Mouse (Mus musculus) midbrain, embryonic 13.5 days (tissue): ENCODE results near the gene Cdc6. TPM values are rescaled to one million over a fixed set of nuclear protein-coding genes. Genes with fewer than 3 reads are reported as not detected.

Experiments used
- ATAC-seq: fragments of 200-750 bp; cut with Nextera tagmentation; 2 replicates; pipeline ENCODE4 v1.8.0; 2017; ENCODE audit warnings: mild to moderate bottlenecking, moderate TSS enrichment, moderate library complexity
- H3K27ac ChIP-seq: fragments of 300-500 bp; sonication (generic); 2 replicates; pipeline ENCODE4 v1.5.1; 2015; ENCODE audit warnings: inconsistent platforms, mild to moderate bottlenecking, moderate library complexity
- H3K27me3 ChIP-seq: fragments of 300-500 bp; sonication (generic); 2 replicates; pipeline ENCODE4 v1.6.1; 2015; ENCODE audit warnings: mild to moderate bottlenecking, inconsistent platforms
- H3K36me3 ChIP-seq: fragments of 300-500 bp; sonication (generic); 2 replicates; pipeline ENCODE4 v1.6.1; 2015; ENCODE audit warnings: mild to moderate bottlenecking, inconsistent platforms
- H3K4me1 ChIP-seq: fragments of 300-500 bp; sonication (generic); replicated peaks from 2 replicates; pipeline ENCODE4 v1.6.1; 2015; ENCODE audit warnings: inconsistent platforms
- H3K4me2 ChIP-seq: fragments of 300-500 bp; sonication (generic); replicated peaks from 2 replicates; pipeline ENCODE4 v1.6.1; 2015; ENCODE audit warnings: moderate library complexity, mild to moderate bottlenecking, inconsistent platforms
- H3K4me3 ChIP-seq: fragments of 300-500 bp; sonication (generic); replicated peaks from 2 replicates; pipeline ENCODE4 v1.5.1; 2015; ENCODE audit warnings: mild to moderate bottlenecking, inconsistent platforms
- H3K9ac ChIP-seq: fragments of 300-500 bp; sonication (generic); replicated peaks from 2 replicates; pipeline ENCODE4 v1.6.1; 2015; ENCODE audit warnings: mild to moderate bottlenecking, inconsistent platforms
- H3K9me3 ChIP-seq: fragments of 300-500 bp; sonication (generic); 2 replicates; pipeline ENCODE4 v1.6.1; 2016; ENCODE audit warnings: mild to moderate bottlenecking, inconsistent platforms
- WGBS: fragments of 180-500 bp; shearing (Covaris S2); methylation state at CpG from one replicate; pipeline ENCODE4 v1.1.7; 2015; 5-methylcytosine and 5-hydroxymethylcytosine counted together
- polyA plus RNA-seq: library from polyadenylated mRNA; unstranded; fragments of >200 nt; fragmentation: Nextera tagmentation; extraction: Ambion mirVana; gene quantifications from 2 replicates; pipeline ENCODE4 v1.2.1, GENCODE M21; 2015

The Cdc6 gene
- polyA plus RNA-seq, 1 experiment from 2014 or later: 11.3 TPM

DNA sequence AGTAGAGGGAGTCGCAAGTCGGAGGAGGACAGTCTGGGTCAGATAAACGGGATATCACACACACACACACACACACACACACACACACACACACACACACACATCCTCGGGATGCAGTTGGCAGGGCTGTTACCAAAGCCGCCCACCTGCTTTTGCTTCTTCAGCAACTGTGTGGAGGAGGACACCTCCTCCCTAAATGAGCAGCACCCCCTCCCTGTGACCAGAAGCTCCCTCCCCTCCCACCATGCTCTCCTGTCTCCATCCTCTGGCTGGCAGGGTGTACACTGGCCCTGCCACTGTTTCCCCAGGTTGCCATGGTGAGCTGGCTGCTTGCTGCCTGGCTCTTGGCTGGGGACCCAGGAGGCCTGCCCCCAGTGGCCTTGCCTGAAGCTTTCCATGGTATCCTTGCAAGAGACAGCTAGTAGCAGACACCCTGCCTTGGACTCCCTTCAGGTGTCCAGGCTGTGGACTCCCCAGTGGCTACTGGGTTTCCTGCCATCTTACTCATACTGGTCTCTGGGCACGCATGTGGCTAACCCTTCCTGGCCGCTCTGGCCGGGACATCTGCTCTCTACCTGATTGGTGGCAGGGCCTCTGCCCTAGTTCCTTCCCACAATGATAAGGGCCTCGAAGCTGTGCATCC, 59.0 kb downstream of the Cdc6 start:
- H3K27me3 ChIP-seq: peaks cover 13% of the 10 kb centered on the region
- peak overlapping the region; percentile 43 for H3K9ac ChIP-seq
- 0 out of 2 replicates have a peak overlapping the region, but pooled peaks have one; percentile 25 for H3K4me2 ChIP-seq
- no peaks in the 10 kb centered on the region for H3K9me3 ChIP-seq
- WGBS: 34% methylated on average over 9 of the region's 9 CpGs
- H3K4me1 ChIP-seq: peaks cover 100% of the 10 kb centered on the region
- peak; percentile 31; the same call in 1 of the 2 replicates for ATAC-seq
- peak overlapping the region; percentile 57 for H3K27ac ChIP-seq
- H3K36me3 ChIP-seq: no peaks in the 10 kb centered on the region
- H3K4me3 ChIP-seq: no peak overlapping the region

DNA sequence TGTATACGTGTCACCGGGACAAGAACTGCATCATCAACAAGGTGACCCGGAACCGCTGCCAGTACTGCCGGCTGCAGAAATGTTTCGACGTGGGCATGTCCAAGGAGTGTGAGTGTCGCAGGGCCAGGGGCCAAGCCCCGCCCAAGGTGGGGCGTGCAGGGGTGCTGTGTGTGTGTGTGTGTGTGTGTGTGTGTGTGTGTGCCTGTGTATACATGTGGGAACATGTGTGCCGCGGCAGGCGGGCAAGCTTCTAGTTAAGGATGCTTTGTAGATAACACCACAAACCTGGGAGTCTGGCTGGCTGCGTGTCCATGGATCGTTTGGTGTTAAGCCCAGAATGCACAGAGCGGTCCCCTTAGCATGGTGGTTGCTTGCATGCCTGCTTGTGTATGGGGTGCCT, 60.5 kb downstream of the Cdc6 start:
- Histone ChIP-seq H3K4me3 (no peak overlapping the region), H3K27me3 (no peaks in the 10 kb centered on the region; the same call in 1 of the 2 replicates), H3K9ac (peak overlapping the region; percentile 58; the same call in 1 of the 2 replicates), H3K4me2 (peak overlapping the region; percentile 49; the same call in 1 of the 2 replicates), H3K36me3 (peaks cover 7% of the 10 kb centered on the region), H3K4me1 (peaks cover 93% of the 10 kb centered on the region), H3K9me3 (no peaks in the 10 kb centered on the region), H3K27ac (peak overlapping the region; percentile 92)
- ATAC-seq: no peak
- WGBS: 70% methylated on average over 16 of the region's 16 CpGs

DNA sequence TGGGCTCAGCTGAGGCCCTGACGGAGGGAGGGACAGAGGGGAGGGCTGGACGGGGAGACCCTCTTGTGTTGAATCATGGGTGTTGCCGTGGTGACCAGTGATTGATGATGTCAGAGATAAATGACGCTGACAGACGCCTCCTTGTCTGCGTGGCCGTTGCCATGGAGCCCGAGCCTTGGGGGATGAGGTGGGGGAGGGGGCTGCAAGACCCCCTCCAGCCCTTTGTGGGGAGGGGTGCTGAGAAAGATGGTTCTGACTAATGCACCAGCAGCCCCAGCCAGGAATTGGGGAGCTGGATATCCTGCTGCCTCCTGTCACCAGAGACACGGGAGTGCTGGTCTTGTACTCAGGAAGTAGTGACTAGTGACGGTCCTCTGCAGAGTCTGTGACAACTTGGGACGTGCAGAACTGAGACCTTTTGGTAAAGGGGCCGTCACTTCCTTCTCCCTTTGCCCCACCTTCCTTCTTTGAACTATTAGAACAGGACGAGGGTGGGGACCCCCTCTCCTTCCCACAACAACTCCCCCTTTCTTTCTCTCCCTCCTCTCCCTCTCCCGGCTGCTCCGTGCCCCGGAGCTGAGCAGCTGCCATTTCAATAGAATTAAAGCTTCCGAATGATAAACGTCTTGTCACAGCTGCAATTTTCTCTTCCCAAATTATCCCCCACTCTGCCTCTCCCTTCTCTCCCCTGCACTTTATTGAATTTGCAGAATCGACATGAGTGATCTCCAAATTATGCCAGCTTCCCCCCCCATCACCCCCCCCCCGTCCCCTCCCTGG, 61.3 kb downstream of the Cdc6 start:
- Histone ChIP-seq H3K4me2 (peak overlapping the region; percentile 49), H3K36me3 (peaks cover 14% of the 10 kb centered on the region), H3K4me3 (peak overlapping the region; percentile 10), H3K27ac (peak overlapping the region; percentile 92), H3K9me3 (no peaks in the 10 kb centered on the region), H3K9ac (peak overlapping the region; percentile 58; the same call in 1 of the 2 replicates), H3K4me1 (peaks cover 85% of the 10 kb centered on the region), H3K27me3 (no peaks in the 10 kb centered on the region)
- 2% methylated on average over 20 of the region's 20 CpGs for WGBS
- peak; percentile 17 for ATAC-seq

DNA sequence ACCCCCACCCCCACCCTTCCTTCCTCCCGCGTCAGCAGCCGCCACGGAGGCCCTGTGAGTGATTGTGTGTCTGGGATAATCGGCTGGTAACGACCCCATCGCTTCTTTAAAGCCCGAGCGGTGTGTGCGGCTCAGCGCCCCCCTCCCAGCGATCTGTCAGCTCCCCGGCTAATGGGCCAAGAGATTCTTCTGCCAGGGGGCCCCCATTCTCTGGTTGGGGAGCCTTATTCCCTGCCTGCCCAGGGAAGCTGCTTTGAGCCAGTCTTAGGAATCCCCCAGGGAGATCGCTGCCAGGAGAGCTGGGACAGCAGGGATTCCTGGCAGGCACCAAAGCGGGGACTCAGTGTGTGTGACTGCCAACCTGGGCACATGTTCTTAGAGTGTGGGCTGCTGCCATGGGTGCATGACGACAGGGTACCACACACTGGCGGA, 61.9 kb downstream of the Cdc6 start:
- peak overlapping the region; percentile 10 for H3K4me3 ChIP-seq
- peak overlapping the region; percentile 49 for H3K4me2 ChIP-seq
- H3K27ac ChIP-seq: peak overlapping the region; percentile 92
- no peaks in the 10 kb centered on the region for H3K27me3 ChIP-seq
- H3K4me1 ChIP-seq: peaks cover 78% of the 10 kb centered on the region
- WGBS: 8% methylated on average over 17 of the region's 17 CpGs
- H3K9me3 ChIP-seq: no peaks in the 10 kb centered on the region
- peak overlapping the region; percentile 58 for H3K9ac ChIP-seq
- peaks cover 14% of the 10 kb centered on the region for H3K36me3 ChIP-seq
- peak; percentile 43 for ATAC-seq

DNA sequence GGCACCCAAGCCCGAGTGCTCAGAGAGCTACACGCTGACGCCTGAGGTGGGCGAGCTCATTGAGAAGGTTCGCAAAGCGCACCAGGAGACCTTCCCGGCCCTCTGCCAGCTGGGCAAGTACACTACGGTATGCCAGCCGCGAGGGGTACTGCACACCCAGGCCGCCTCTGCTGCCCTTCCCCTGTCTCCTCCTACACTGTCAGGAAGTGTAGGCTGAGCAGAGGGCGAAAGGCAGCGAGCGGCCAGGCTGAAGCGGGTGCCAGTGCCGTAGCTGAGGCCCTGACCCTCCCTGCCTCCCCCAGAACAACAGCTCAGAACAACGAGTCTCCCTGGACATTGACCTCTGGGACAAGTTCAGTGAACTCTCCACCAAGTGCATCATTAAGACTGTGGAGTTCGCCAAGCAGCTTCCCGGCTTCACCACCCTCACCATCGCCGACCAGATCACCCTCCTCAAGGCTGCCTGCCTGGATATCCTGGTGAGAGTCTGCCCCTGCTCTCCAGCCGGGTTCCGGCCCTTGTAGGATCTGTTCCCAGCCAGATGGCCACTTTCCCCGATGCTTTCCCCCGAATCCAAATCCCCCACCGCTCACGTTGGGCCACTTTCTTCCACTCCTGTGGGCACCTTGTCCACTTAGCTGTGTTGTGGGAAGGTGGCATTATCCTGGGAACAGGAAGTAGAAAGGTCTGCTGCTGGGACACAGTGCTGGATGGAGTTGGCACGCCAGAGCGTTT, 62.8 kb downstream of the Cdc6 start:
- ATAC-seq: no peak
- Histone ChIP-seq H3K4me1 (peaks cover 70% of the 10 kb centered on the region), H3K4me3 (no peak overlapping the region), H3K9me3 (no peaks in the 10 kb centered on the region), H3K27ac (peak overlapping the region; percentile 92), H3K4me2 (peak overlapping the region; percentile 49), H3K36me3 (peaks cover 14% of the 10 kb centered on the region), H3K9ac (peak overlapping the region; percentile 58), H3K27me3 (no peaks in the 10 kb centered on the region)
- 57% methylated on average over 29 of the region's 29 CpGs for WGBS

DNA sequence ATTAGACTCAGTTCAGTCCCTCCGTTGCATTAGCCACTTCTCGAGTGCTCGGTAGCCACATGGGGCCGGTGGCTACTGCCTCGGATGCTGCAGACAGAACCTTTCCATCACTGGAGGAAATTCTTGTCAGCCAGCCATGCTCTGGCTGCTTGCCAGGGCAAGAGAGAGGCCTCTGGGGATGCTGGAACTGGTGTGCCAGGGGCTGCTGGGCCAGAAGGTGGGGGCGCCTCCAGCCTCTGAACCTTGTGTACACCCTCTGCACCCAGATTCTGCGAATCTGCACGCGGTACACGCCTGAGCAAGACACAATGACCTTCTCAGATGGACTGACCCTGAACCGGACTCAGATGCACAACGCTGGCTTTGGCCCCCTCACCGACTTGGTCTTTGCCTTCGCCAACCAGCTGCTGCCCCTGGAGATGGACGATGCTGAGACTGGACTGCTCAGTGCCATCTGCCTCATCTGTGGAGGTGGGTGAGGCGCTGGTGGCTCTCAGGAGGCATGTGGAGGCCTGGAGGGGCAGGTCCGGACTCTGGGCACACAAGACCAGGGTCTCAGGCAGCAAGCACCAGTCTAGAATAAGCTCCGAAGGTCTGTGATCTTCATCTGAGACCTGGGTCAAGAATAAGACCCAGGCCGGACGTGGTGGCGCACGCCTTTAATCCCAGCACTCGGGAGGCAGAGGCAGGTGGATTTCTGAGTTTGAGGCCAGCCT, 63.9 kb downstream of the Cdc6 start:
- peaks cover 59% of the 10 kb centered on the region for H3K4me1 ChIP-seq
- H3K27me3 ChIP-seq: no peaks in the 10 kb centered on the region
- peak overlapping the region; percentile 92 for H3K27ac ChIP-seq
- peak overlapping the region; percentile 29; the same call in 1 of the 2 replicates for H3K9ac ChIP-seq
- peaks cover 14% of the 10 kb centered on the region for H3K36me3 ChIP-seq
- WGBS: 69% methylated on average over 23 of the region's 23 CpGs
- H3K4me2 ChIP-seq: peak overlapping the region; percentile 49; the same call in 1 of the 2 replicates
- ATAC-seq: no peak
- no peak overlapping the region for H3K4me3 ChIP-seq
- H3K9me3 ChIP-seq: no peaks in the 10 kb centered on the region

DNA sequence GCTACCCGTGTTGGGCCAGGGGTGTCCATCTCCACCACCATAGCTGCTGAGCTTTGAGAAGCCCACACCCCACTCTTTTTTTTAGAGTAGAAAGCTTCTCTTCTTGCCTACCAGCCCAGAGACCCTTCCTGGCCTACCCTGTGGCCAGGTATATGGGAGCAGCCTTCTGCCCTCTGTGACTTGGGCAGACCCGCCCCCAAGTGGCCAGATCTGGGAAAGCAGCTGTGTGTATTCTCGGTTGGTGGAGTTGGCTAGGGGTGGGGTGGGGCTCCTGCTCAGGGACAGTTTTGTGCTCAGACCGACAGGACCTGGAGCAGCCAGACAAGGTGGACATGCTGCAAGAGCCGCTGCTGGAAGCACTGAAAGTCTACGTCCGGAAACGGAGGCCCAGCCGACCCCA, 64.6 kb downstream of the Cdc6 start:
- H3K27ac ChIP-seq: no peak overlapping the region

DNA sequence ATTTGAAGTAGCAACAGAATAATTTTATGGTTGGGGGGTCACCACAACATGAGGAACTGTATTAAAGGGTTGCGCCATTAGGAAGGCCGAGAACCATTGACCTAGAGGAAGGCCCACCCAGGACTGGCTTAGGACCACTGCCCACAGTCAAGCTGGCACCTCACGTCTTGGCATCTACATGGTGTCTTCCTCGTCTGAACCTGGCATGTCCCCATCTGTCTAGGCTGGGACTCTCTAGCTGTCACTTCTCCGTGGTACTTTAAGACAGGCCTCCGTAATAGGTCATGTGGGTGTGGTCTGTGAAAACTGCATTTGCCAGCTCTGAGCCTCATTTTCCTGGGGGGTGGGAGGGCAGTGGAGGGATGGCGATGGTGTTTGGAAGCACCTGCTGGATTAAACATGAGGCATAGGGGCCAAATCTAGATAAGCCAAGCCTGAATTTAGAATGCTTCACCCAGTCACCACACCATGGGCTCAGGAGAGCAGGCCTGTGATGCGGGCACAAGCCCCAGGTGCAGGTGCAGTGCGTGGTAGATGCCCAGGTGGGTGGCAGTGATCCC, 65.3 kb downstream of the Cdc6 start:
- Histone ChIP-seq H3K4me3 (no peak overlapping the region), H3K4me2 (no peak overlapping the region), H3K4me1 (peaks cover 45% of the 10 kb centered on the region), H3K27ac (no peak overlapping the region), H3K36me3 (peaks cover 14% of the 10 kb centered on the region), H3K9me3 (no peaks in the 10 kb centered on the region), H3K9ac (no peak overlapping the region), H3K27me3 (no peaks in the 10 kb centered on the region)
- ATAC-seq: no peak
- 91% methylated on average over 9 of the region's 9 CpGs for WGBS

More for the DNA sequence above, 64.6 kb downstream of the Cdc6 start:
- 0 out of 2 replicates have a peak, but pooled peaks have one; percentile 9 for ATAC-seq
- Histone ChIP-seq H3K4me2 (no peak overlapping the region), H3K9ac (no peak overlapping the region), H3K36me3 (peaks cover 14% of the 10 kb centered on the region), H3K4me3 (no peak overlapping the region), H3K9me3 (no peaks in the 10 kb centered on the region), H3K27me3 (no peaks in the 10 kb centered on the region), H3K4me1 (peaks cover 51% of the 10 kb centered on the region)
- WGBS: 52% methylated on average over 9 of the region's 9 CpGs

Other genes starting within 250 kb of the Cdc6 start
- not detected in 2 replicates for gene Gsdma, start 243.4 kb upstream of the Cdc6 start, polyA plus RNA-seq
- gene Psmd3, start 225.2 kb upstream of the Cdc6 start, polyA plus RNA-seq: 174 and 190 TPM in 2 replicates
- not detected in 2 replicates for gene Csf3, start 206.5 kb upstream of the Cdc6 start, polyA plus RNA-seq
- gene Med24, start 178.4 kb upstream of the Cdc6 start, polyA plus RNA-seq: 83.5 and 90.3 TPM in 2 replicates
- gene Thra, start 167.2 kb upstream of the Cdc6 start, polyA plus RNA-seq: 99.6 and 106 TPM in 2 replicates
- 1.2 and 1.9 TPM in 2 replicates for gene Nr1d1, start 132.5 kb upstream of the Cdc6 start, polyA plus RNA-seq
- gene Msl1, start 112.3 kb upstream of the Cdc6 start, polyA plus RNA-seq: 34.2 and 34.5 TPM in 2 replicates
- 52.6 and 57.6 TPM in 2 replicates for gene Casc3, start 102.9 kb upstream of the Cdc6 start, polyA plus RNA-seq
- 4.7 and 5.8 TPM in 2 replicates for gene Rapgefl1, start 71.0 kb upstream of the Cdc6 start, polyA plus RNA-seq
- 4.9 and 5.2 TPM in 2 replicates for gene Wipf2, start 44.2 kb upstream of the Cdc6 start, polyA plus RNA-seq
- gene Rara, start 20.0 kb downstream of the Cdc6 start, polyA plus RNA-seq: 7.5 and 9.1 TPM in 2 replicates
- gene Gjd3, start 75.2 kb downstream of the Cdc6 start, polyA plus RNA-seq: 0.58 and 0.99 TPM in 2 replicates
- gene Top2a, start 116.4 kb downstream of the Cdc6 start, polyA plus RNA-seq: 118 and 125 TPM in 2 replicates
- gene Igfbp4, start 133.4 kb downstream of the Cdc6 start, polyA plus RNA-seq: 120 and 125 TPM in 2 replicates
- gene Tns4, start 181.5 kb downstream of the Cdc6 start, polyA plus RNA-seq: 0.10 and 0.16 TPM in 2 replicates
- gene Ccr7, start 247.3 kb downstream of the Cdc6 start, polyA plus RNA-seq: not detected in 2 replicates